Mouse (Mus musculus): ENCODE results near the gene C1galt1c1.

Gene C1galt1c1

GRCm38 (mm10) chrX:38634801-38635637, at the start of gene C1galt1c1:
Gene C1galt1c1 (minus strand): TSS chrX:38635087.
- DNase-seq: peak; percentile 94

GRCm38 (mm10) chrX:38681972-38682371, 47.1 kb upstream of the C1galt1c1 start:
- no peak for DNase-seq

GRCm38 (mm10) chrX:38669111-38669903, 34.4 kb upstream of the C1galt1c1 start:
- no peak for DNase-seq

- DNase-seq: no peak
Observed at GRCm38 (mm10) chrX:38656206-38656883, 21.5 kb upstream of the C1galt1c1 start.

- DNase-seq: no peak
Observed at GRCm38 (mm10) chrX:38654681-38655080, 19.8 kb upstream of the C1galt1c1 start.

- no peak for DNase-seq
Observed at GRCm38 (mm10) chrX:38653181-38653580, 18.3 kb upstream of the C1galt1c1 start.

DNA sequence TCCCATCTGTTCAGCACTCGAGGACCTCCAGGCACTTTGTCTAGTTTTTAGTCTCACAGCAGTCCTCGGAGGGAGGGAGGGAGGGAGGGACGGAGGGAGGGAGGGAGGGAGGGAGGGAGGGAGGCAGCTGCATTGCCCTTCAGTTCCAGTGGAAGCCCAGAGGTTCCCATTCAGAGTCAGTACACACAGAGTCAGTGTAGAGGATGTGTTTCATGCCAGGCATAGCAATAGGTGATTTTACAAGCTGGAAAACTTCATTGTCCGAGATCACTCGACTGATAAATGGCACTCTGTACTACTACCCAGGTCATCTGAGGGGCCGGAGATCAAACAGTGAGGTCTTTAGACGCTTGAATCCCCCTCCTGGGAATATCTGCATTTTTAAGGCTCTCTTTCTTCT, 16.3 kb upstream of the C1galt1c1 start:
- DNase-seq: no peak

DNA sequence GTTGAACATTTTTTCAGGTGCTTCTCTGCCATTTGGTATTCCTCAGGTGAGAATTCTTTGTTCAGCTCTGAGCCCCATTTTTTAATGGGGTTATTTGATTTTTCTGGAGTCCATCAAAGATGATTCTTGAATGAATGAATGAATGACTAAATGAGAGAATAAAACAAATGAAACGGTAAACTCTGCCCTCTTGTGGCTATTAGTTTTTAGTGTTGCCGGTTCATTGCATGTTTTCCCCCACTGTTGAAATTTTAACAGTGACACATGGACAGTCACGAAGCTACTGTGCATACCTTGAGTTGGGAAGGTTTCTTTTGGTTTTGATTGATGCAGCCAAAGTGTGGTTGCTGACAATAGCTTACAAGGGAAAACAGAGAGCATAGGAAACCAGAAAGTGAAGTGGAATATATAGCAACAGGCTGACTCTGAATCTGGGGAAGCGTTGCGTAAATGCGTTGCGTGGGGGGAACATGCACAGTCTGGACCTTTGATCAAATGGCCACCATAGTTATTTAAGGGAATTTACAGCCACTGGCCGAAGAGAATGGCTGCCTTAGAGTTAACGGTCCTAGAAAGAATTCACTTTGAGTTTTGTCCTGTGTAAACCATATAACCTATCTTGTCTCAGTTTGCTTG, 15.6 kb upstream of the C1galt1c1 start:
- no peak for DNase-seq

DNA sequence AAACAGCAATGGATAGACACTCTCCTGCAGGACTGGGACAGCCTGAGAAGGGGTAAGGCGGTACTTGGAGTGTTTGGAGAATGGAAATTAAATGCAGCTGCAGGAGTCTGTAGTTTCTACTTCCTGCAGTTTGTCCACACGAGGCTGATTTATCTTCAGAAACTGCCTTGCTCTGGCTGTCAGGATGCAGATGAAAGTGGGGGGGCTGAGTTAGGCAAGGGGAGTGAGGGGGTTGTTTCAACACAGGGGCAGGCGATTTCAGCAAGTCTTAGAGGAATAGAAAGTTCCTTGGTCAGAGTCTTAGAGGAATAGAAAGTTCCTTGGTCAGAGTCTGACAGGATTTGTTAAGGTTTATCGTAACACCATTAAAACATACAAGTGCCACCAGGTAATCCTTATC, 7.3 kb upstream of the C1galt1c1 start:
- DNase-seq: peak; percentile 2

GRCm38 (mm10) chrX:38641435-38641834, 6.5 kb upstream of the C1galt1c1 start:
- no peak for DNase-seq

DNA sequence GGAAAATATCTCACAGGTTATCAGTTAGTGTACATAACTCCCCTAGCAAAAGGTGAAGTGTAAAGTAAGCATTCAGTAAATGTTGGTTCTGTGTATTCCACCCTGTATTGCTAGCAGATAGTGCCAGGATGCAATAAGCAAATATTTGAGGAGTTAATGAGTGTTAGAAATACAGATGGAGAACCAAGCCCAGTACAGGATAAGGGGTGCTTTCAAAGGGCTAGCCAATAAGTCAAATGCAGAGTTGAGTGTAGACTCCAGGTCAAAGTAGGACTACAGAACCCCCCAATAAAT, 698 bp upstream of the C1galt1c1 start:
- no peak for DNase-seq

GRCm38 (mm10) chrX:38600995-38601369, 33.9 kb downstream of the C1galt1c1 start:
- peak; percentile 16 for DNase-seq

DNA sequence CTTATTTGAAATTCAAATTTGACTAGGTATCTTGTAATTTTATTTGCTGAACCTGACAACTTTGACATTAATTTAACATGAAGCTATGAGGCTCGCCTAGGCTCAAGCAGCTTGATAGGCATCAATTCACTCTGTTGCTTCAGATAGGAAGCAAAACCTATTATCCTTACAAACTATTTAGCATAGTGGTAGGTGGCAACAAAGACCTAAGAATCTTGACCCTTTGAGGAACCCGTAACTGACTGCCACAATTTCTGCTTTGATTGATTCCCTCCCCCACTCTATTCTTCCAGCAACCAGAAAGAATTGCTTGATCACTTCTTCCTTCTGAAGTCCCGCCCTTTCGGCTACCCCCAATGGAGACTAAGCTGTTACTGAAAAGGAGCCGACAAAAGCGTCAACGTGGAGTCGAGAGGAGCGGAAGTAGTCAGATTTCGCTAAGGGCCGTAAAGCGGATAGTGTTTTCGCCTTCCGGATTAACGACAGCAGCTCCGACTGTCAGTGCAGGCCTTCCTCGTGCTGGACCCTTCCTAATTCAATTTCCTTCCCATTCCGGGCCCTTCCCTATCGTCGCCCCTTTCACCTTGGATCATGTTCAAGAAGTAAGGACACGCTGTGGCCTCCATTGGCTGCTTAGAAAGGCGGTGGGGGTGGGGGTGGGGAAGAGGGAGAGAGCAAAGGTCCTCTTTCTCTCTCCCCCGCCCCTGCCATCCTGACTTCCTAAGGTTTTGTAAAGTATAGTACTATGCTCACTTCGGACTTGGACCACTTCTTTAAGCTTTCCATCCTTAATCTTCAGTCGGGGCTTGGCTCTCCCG, 34.5 kb downstream of the C1galt1c1 start, which contains the start of gene Mcts1:
Gene Mcts1 (plus strand): TSS at position 402 of the 818 bp plus-strand sequence.
- peak; percentile 86 for DNase-seq

GRCm38 (mm10) chrX:38593180-38593889, 41.6 kb downstream of the C1galt1c1 start:
- DNase-seq: no peak

GRCm38 (mm10) chrX:38591749-38592148, 43.1 kb downstream of the C1galt1c1 start:
- DNase-seq: no peak

DNA sequence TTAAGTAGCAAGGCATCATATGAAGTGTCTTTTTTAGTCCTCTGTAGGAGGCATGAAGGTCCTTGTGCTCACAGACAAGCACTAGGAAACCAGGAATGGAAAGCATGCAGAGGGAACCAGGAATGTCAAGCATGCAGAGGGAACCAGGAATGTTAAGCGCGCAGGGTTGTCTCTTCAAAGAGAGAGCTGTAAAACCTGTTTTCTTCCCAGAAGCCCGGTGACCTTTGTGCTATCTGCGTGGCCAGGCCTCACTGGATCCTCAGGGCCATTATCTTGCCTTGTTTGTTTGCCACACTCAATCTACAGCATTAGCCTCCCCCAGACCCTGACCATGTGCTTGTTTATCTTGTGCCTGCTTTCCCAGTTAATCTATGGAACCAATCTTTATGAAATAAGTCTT, 45.1 kb downstream of the C1galt1c1 start:
- peak; percentile 6 for DNase-seq

DNA sequence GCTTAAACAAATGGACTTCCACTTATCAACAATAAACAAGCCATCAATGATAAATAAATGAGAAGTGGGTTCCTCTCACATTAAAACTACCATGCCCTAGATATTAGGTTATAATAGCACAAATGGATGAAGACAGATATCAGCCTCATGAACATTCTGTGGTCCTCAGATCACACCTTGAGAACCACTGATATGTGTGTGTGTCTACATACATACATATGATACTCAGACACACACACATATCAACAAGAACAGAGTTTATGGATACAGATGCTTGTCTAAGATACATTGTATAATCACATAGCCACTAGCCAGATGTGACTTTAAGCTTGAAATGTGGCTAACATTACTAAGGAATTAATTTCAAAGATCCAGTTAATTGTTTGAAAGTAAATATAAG, 51.6 kb downstream of the C1galt1c1 start:
- DNase-seq: no peak

DNA sequence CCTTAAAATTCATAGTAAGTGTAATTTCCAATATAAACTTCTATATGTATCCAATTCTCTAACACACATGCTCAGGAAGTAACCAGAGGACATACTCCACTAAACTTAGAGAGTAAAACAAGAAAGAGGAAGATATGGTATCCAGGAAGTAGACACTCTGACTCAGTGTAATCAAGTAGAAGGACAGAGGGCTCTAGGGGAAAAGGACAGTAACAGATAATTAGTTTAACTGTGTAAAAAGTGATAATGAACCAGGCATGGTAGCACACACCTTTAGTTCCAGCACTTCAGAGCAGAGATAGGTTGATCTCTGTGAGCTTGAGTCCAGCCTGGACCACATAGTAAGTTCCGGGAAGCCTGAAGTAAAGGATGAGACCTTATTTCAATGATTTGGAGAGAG, 53.7 kb downstream of the C1galt1c1 start:
- DNase-seq: no peak

Measured in lung, postnatal 10 days (tissue).